Mouse (Mus musculus) heart, embryonic 14.5 days (tissue): ENCODE results near the gene Bap1. TPM values are rescaled to one million over a fixed set of nuclear protein-coding genes. Genes with fewer than 3 reads are reported as not detected.
A peak's percentile ranks its signal among the peaks of the same experiment; 100 is the strongest.

Experiments used
- ATAC-seq: fragments of 200-750 bp; cut with Nextera tagmentation; 2 replicates; pipeline ENCODE4 v1.8.0; 2017; ENCODE audit warnings: low read depth, moderate TSS enrichment; ENCODE audit not compliant: insufficient number of reproducible peaks, insufficient read depth, low FRiP score
- H3K27ac ChIP-seq, 2 experiments: fragments of 200-500 bp in 1 of 2; fragments of 300-500 bp in 1 of 2; sonication (generic) in 1 of 2; replicated peaks in 1 of 2; 2 replicates each; pipeline ENCODE4 v1.5.1; 2012 to 2014; ENCODE audit warnings: low read depth in 2 of 2, low read length in 2 of 2, control low read depth in 1 of 2, mild to moderate bottlenecking in 1 of 2, mixed read lengths in 1 of 2; ENCODE audit not compliant: control insufficient read depth in 1 of 2, insufficient read depth in 1 of 2
- H3K27me3 ChIP-seq: fragments of 300-500 bp; sonication (generic); 2 replicates; pipeline ENCODE4 v1.6.1; 2014; ENCODE audit warnings: mild to moderate bottlenecking, low read length, control low read depth; ENCODE audit not compliant: control insufficient read depth, insufficient read depth
- H3K36me3 ChIP-seq: fragments of 300-500 bp; sonication (generic); 2 replicates; pipeline ENCODE4 v1.6.1; 2014; ENCODE audit warnings: mild to moderate bottlenecking, control low read depth, low read length, mixed read lengths; ENCODE audit not compliant: control insufficient read depth, insufficient read depth
- H3K4me1 ChIP-seq, 2 experiments: fragments of 200-500 bp in 1 of 2; fragments of 300-500 bp in 1 of 2; sonication (generic) in 1 of 2; 2 replicates each; pipeline ENCODE4 v1.6.1; 2012 to 2014; ENCODE audit warnings: low read length in 2 of 2, control low read depth in 1 of 2, mixed read lengths in 1 of 2; ENCODE audit not compliant: control insufficient read depth in 2 of 2, insufficient read depth in 2 of 2
- H3K4me2 ChIP-seq: fragments of 300-500 bp; sonication (generic); 2 replicates; pipeline ENCODE4 v1.6.1; 2014; ENCODE audit warnings: mild to moderate bottlenecking, low read length
- H3K4me3 ChIP-seq, 2 experiments: fragments of 200-500 bp in 1 of 2; fragments of 300-500 bp in 1 of 2; sonication (generic) in 1 of 2; 2 replicates each; pipeline ENCODE4 v1.5.1; 2012 to 2014; ENCODE audit warnings: low read length in 2 of 2, mild to moderate bottlenecking in 2 of 2, control low read depth in 1 of 2, low read depth in 1 of 2, moderate library complexity in 1 of 2; ENCODE audit not compliant: control insufficient read depth in 1 of 2, insufficient read depth in 1 of 2
- H3K9ac ChIP-seq: fragments of 300-500 bp; sonication (generic); 2 replicates; pipeline ENCODE4 v1.6.1; 2014; ENCODE audit warnings: mild to moderate bottlenecking, low read length
- H3K9me3 ChIP-seq: fragments of 300-500 bp; sonication (generic); 2 replicates; pipeline ENCODE4 v1.6.1; 2016; ENCODE audit warnings: low read length, control low read depth; ENCODE audit not compliant: control insufficient read depth
- WGBS: fragments of 180-500 bp; shearing (Covaris S2); extraction: QIAGEN DNeasy Blood & Tissue Kit; methylation state at CpG from one replicate; pipeline ENCODE4 v1.1.7; 2014; 5-methylcytosine and 5-hydroxymethylcytosine counted together
- polyA plus RNA-seq: library from polyadenylated mRNA; unstranded; fragments of >200 nt; fragmentation: Nextera tagmentation; extraction: Ambion mirVana; gene quantifications from 2 replicates; pipeline ENCODE4 v1.2.1, GENCODE M21; 2014

The Bap1 gene
- polyA plus RNA-seq, 1 experiment from 2014 or later: 47.6 TPM

- H3K9ac ChIP-seq: peak within 1 kb of the TSS; percentile 58
- H3K27me3 ChIP-seq: no peaks in the 10 kb centered on the region
- peaks cover 27 to 29% of the 10 kb centered on the region in 2 experiments for H3K4me1 ChIP-seq
- H3K4me3 ChIP-seq: no peak within 1 kb of the TSS; a peak in 1 of 4 replicates
- H3K4me2 ChIP-seq: peak within 1 kb of the TSS; percentile 45
- H3K27ac ChIP-seq: no peak within 1 kb of the TSS; a peak in 1 of 4 replicates
- peaks cover 3% of the 10 kb centered on the region for H3K36me3 ChIP-seq
- H3K9me3 ChIP-seq: no peaks in the 10 kb centered on the region
- ATAC-seq: peak; percentile 39; the same call in 1 of the 2 replicates
- 4% methylated on average over 11 of the region's 11 CpGs for WGBS
These were observed 33.6 kb upstream of the Bap1 start, which contains the start of gene Sema3g for GRCm38 (mm10) chr14:31217666-31218065. Gene Sema3g, plus strand, starts transcription at chr14:31217860.

DNA sequence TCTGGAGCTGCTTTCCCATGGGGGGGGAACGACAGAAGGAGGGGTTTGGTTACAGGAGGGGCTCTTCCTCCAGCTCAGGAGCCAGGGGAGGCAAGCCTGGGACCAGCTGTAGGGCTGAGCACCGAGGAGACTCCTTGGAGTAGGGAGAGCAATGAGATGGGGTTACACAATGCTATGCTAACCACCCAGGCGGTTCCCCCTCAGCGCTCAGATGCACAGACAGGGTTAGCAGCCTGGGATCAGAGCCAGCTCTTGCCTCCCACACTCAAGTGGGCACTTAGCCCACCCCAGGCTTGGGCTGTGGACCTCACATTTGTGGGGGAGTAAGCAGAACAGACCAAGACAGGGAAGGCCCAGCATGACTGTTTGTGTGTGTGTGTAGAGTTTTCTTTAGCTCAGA lies 24.3 kb upstream of the Bap1 start:
- peak overlapping the region; percentile 15 to 41; a peak in 2 of 4 replicates for H3K27ac ChIP-seq
- H3K9me3 ChIP-seq: no peaks in the 10 kb centered on the region
- WGBS: 33% methylated on average over 4 of the region's 4 CpGs
- peak overlapping the region; percentile 36; the same call in 1 of the 2 replicates for H3K9ac ChIP-seq
- no peaks in the 10 kb centered on the region for H3K27me3 ChIP-seq
- peak; percentile 71 for ATAC-seq
- H3K4me3 ChIP-seq: no peak overlapping the region
- no peaks in the 10 kb centered on the region for H3K36me3 ChIP-seq
- peaks cover 45 to 52% of the 10 kb centered on the region in 2 experiments for H3K4me1 ChIP-seq
- no peak overlapping the region for H3K4me2 ChIP-seq

- Histone ChIP-seq H3K4me3 (no peak overlapping the region), H3K4me2 (no peak overlapping the region), H3K9ac (no peak overlapping the region), H3K36me3 (no peaks in the 10 kb centered on the region), H3K4me1 (peaks cover 49 to 55% of the 10 kb centered on the region in 2 experiments), H3K27ac (0 out of 4 replicates have a peak overlapping the region, but pooled peaks of 1 of the 2 experiments have one; percentile 41), H3K27me3 (no peaks in the 10 kb centered on the region), H3K9me3 (no peaks in the 10 kb centered on the region)
- WGBS: 75% methylated on average over 6 of the region's 6 CpGs
- ATAC-seq: no peak
These were observed 23.0 kb upstream of the Bap1 start for GRCm38 (mm10) chr14:31228234-31228633.

GRCm38 (mm10) chr14:31230442-31230841 lies 20.8 kb upstream of the Bap1 start:
- peaks cover 48 to 54% of the 10 kb centered on the region in 2 experiments for H3K4me1 ChIP-seq
- H3K27ac ChIP-seq: peak overlapping the region; percentile 3 to 46; a peak in 2 of 4 replicates
- 43% methylated on average over 8 of the region's 8 CpGs for WGBS
- H3K4me3 ChIP-seq: no peak overlapping the region
- H3K9ac ChIP-seq: peak overlapping the region; percentile 26
- no peaks in the 10 kb centered on the region for H3K36me3 ChIP-seq
- H3K4me2 ChIP-seq: no peak overlapping the region
- no peaks in the 10 kb centered on the region for H3K27me3 ChIP-seq
- H3K9me3 ChIP-seq: no peaks in the 10 kb centered on the region
- ATAC-seq: no peak

DNA sequence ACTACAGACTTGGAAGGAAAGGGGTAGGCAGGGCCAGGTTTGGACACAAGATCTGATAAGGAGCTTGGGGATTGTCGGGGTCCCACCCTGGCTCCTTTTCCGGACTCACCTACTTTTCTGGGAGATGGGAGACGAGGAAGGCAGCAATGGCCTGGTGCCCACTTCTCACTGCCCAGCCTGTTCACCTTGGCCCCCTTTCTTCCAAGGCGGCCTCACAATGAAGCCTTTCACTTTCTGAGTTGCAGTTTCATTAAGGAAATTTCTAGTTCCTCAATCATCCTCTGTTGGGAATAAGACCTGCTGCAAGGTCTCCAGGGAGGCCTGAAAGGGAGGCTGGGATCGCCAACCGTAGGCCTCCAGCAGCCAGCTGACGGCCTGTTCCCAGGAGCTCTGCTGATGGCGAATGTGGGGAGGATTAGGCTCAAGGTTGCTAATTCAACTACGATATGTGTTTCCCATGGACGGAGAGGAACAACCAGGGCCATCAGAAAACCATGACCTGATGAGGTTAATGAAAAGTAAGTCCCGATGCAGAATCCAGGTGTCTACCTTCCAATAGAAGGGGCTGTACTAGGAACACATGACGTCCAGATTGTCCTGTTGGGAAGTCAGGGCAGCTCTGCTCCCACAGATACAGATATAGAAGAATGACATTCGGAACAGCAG lies 18.7 kb upstream of the Bap1 start:
- ATAC-seq: no peak
- 69% methylated on average over 13 of the region's 13 CpGs for WGBS
- H3K4me2 ChIP-seq: no peak overlapping the region
- no peaks in the 10 kb centered on the region for H3K27me3 ChIP-seq
- H3K36me3 ChIP-seq: no peaks in the 10 kb centered on the region
- no peak overlapping the region for H3K9ac ChIP-seq
- H3K9me3 ChIP-seq: no peaks in the 10 kb centered on the region
- peaks cover 37 to 42% of the 10 kb centered on the region in 2 experiments for H3K4me1 ChIP-seq
- H3K4me3 ChIP-seq: no peak overlapping the region
- H3K27ac ChIP-seq: peak overlapping the region; percentile 41 to 55; a peak in 3 of 4 replicates

- WGBS: 69% methylated on average over 14 of the region's 14 CpGs
- Histone ChIP-seq H3K27ac (peak overlapping the region; percentile 53 to 59; a peak in 3 of 4 replicates), H3K4me3 (no peak overlapping the region), H3K4me2 (no peak overlapping the region), H3K9me3 (no peaks in the 10 kb centered on the region), H3K36me3 (no peaks in the 10 kb centered on the region), H3K9ac (no peak overlapping the region), H3K27me3 (no peaks in the 10 kb centered on the region), H3K4me1 (peaks cover 31 to 35% of the 10 kb centered on the region in 2 experiments)
- ATAC-seq: 0 out of 2 replicates have a peak, but pooled peaks have one; percentile 28
These were observed 17.9 kb upstream of the Bap1 start for GRCm38 (mm10) chr14:31233070-31233995.

- Histone ChIP-seq H3K27me3 (no peaks in the 10 kb centered on the region), H3K4me3 (no peak overlapping the region), H3K4me2 (no peak overlapping the region), H3K27ac (peak overlapping the region; percentile 40 to 53; a peak in 2 of 4 replicates), H3K9ac (no peak overlapping the region), H3K36me3 (no peaks in the 10 kb centered on the region), H3K9me3 (no peaks in the 10 kb centered on the region), H3K4me1 (peaks cover 23 to 28% of the 10 kb centered on the region in 2 experiments)
- 10% methylated on average over 11 of the region's 11 CpGs for whole genome bisulfite sequencing
- no peak for ATAC-seq
These were observed 17.2 kb upstream of the Bap1 start for GRCm38 (mm10) chr14:31233996-31234591.
